Mouse (Mus musculus): Measurements from ENCODE around the gene Slc22a6.

GRCm38 (mm10) chr19:8611358-8612123 lies 6.3 kb upstream of the Slc22a6 start:
- no peak for TF ChIP-seq CTCF (IDR thresholded peaks at IDR 0.05; ENCODE audit: low read depth)
- TF ChIP-seq EP300 (IDR thresholded peaks at IDR 0.05; ENCODE audit: low read depth) = no peak

All from liver, embryonic 14.5 days (tissue).